ENCODE assay signal across 8 mouse cellular contexts in genomic region chr11:117091845-117092244, GRCm38 (mm10). TPM values are rescaled to one million over a fixed set of nuclear protein-coding genes. Genes with fewer than 3 reads are reported as not detected.
A peak's percentile ranks its signal among the peaks of the same experiment; 100 is the strongest.
DNase-seq lines count a peak whose midpoint lies in the region; ATAC-seq lines count a peak whose summit lies in the region.

No protein-coding gene starts in this region.

- no peak overlapping the region for H3K4me3 ChIP-seq in heart, embryonic 12.5 days
- H3K4me3 ChIP-seq in kidney, embryonic 14.5 days (ENCODE audit: low read length): no peak overlapping the region
- no peak overlapping the region for H3K4me3 ChIP-seq in midbrain, embryonic 11.5 days (ENCODE audit: low read depth, low read length)

- peak; percentile 54 for DNase-seq in adrenal gland, postnatal 14 days
- no peak for DNase-seq in adrenal gland, postnatal 4 days (ENCODE audit: low spot score in 2 of 2)
- DNase-seq in midbrain, embryonic 11.5 days (ENCODE audit: low spot score, missing footprints): peak; percentile 89
- no peak for DNase-seq in MN1 (ENCODE audit: low spot score)
- DNase-seq in urinary bladder, adult 18-20 months (ENCODE audit: low spot score in 2 of 2): no peak
- DNase-seq in layer of hippocampus, postnatal 14 days (ENCODE audit: low spot score in 2 of 2): no peak

- peak overlapping the region; percentile 49 for H3K4me2 ChIP-seq in heart, embryonic 12.5 days
- H3K4me2 ChIP-seq in kidney, embryonic 14.5 days (replicated peaks; ENCODE audit: low read depth, low read length): peak overlapping the region; percentile 35
- H3K4me2 ChIP-seq in midbrain, embryonic 11.5 days: peak overlapping the region; percentile 21

- H3K36me3 ChIP-seq in heart, embryonic 12.5 days: no peaks in the 10 kb centered on the region
- no peaks in the 10 kb centered on the region for H3K36me3 ChIP-seq in kidney, embryonic 14.5 days (ENCODE audit: control insufficient read depth, insufficient read depth, low read length)
- H3K36me3 ChIP-seq in midbrain, embryonic 11.5 days (ENCODE audit: control insufficient read depth, insufficient read depth, low read length): no peaks in the 10 kb centered on the region

- peak overlapping the region; percentile 58 for H3K9ac ChIP-seq in heart, embryonic 12.5 days
- peak overlapping the region; percentile 0; the same call in 1 of the 2 replicates for H3K9ac ChIP-seq in kidney, embryonic 14.5 days (ENCODE audit: low read depth, low read length)
- no peak overlapping the region for H3K9ac ChIP-seq in midbrain, embryonic 11.5 days (ENCODE audit: low read length)

- WGBS in heart, embryonic 12.5 days: 8% methylated on average over 22 of the region's 22 CpGs
- WGBS in kidney, embryonic 14.5 days: 3% methylated on average over 22 of the region's 22 CpGs
- WGBS in midbrain, embryonic 11.5 days: 9% methylated on average over 22 of the region's 22 CpGs

- no peaks in the 10 kb centered on the region for H3K27me3 ChIP-seq in heart, embryonic 12.5 days (replicated peaks)
- no peaks in the 10 kb centered on the region for H3K27me3 ChIP-seq in kidney, embryonic 14.5 days (ENCODE audit: control insufficient read depth, insufficient read depth, low read length)
- no peaks in the 10 kb centered on the region for H3K27me3 ChIP-seq in midbrain, embryonic 11.5 days (ENCODE audit: control insufficient read depth, insufficient read depth, low read length)

- H3K27ac ChIP-seq in heart, embryonic 12.5 days (ENCODE audit: poor library complexity, severe bottlenecking): peak overlapping the region; percentile 48; the same call in 1 of the 2 replicates
- peak overlapping the region; percentile 69; the same call in 1 of the 2 replicates for H3K27ac ChIP-seq in kidney, embryonic 14.5 days (ENCODE audit: low read depth, low read length)
- H3K27ac ChIP-seq in midbrain, embryonic 11.5 days (ENCODE audit: low read depth, low read length): no peak overlapping the region

- H3K4me1 ChIP-seq in heart, embryonic 12.5 days (replicated peaks): peaks cover 68% of the 10 kb centered on the region
- H3K4me1 ChIP-seq in kidney, embryonic 14.5 days (ENCODE audit: control insufficient read depth, insufficient read depth, low read length): peaks cover 20% of the 10 kb centered on the region
- peaks cover 7% of the 10 kb centered on the region for H3K4me1 ChIP-seq in midbrain, embryonic 11.5 days (ENCODE audit: control insufficient read depth, insufficient read depth, low read length)

- ATAC-seq in heart, embryonic 12.5 days (ENCODE audit: insufficient number of reproducible peaks, low FRiP score): peak; percentile 30; the same call in 1 of the 2 replicates
- peak; percentile 70 for ATAC-seq in kidney, embryonic 14.5 days (ENCODE audit: low FRiP score, low TSS enrichment)
- no peak for ATAC-seq in midbrain, embryonic 11.5 days (ENCODE audit: low FRiP score)

- H3K9me3 ChIP-seq in heart, embryonic 12.5 days (replicated peaks): no peaks in the 10 kb centered on the region
- no peaks in the 10 kb centered on the region for H3K9me3 ChIP-seq in kidney, embryonic 14.5 days (ENCODE audit: control insufficient read depth, low read length)
- no peaks in the 10 kb centered on the region for H3K9me3 ChIP-seq in midbrain, embryonic 11.5 days (ENCODE audit: control insufficient read depth, low read length)

RNA-seq across cellular contexts. Expression of gene Sec14l1, which starts 23.1 kb away (rescaled TPM):
- 119 TPM in 2 replicates for total RNA-seq in adrenal gland, postnatal 14 days (2021)
- 100 to 1,000 TPM; 171 to 174 TPM for total RNA-seq in adrenal gland, postnatal 4 days (2021)
- 53.4 and 56.6 TPM in 2 replicates for polyA plus RNA-seq in heart, embryonic 12.5 days (2016; fragmentation: Nextera tagmentation; extraction: Ambion mirVana)
- 30.2 and 36.5 TPM in 2 replicates for polyA plus RNA-seq in kidney, embryonic 14.5 days (2014; fragmentation: Nextera tagmentation; extraction: Ambion mirVana)
- polyA plus RNA-seq in midbrain, embryonic 11.5 days (2014; fragmentation: Nextera tagmentation; extraction: Ambion mirVana): 32.4 and 36.7 TPM in 2 replicates
- 100 to 1,000 TPM; 171 to 174 TPM for total RNA-seq in layer of hippocampus, postnatal 14 days (2021)

Comparison
In these comparisons a context has a peak if more than half of its experiments do, and no peak if none do; other contexts are left out.
1. DNase-seq: peak in adrenal gland, postnatal 14 days (single experiment) and midbrain, embryonic 11.5 days (single experiment); none in adrenal gland, postnatal 4 days (0 of 2), MN1 (single experiment), urinary bladder, adult 18-20 months (0 of 2) and layer of hippocampus, postnatal 14 days (0 of 2).
2. Peak in every context shown above with its lines, with median percentiles within 50 percentile points of each other: H3K4me2 ChIP-seq.